Mouse (Mus musculus) heart, embryonic 16.5 days (tissue): ENCODE measurements around the gene Zxdc. TPM values are rescaled to one million over a fixed set of nuclear protein-coding genes. Genes with fewer than 3 reads are reported as not detected.
A peak's percentile ranks its signal among the peaks of the same experiment; 100 is the strongest.

Experiments used
- ATAC-seq: fragments of 200-750 bp; cut with Nextera tagmentation; replicated peaks from 2 replicates; pipeline ENCODE4 v1.8.0; 2017; ENCODE audit warnings: moderate number of reproducible peaks; ENCODE audit not compliant: insufficient read depth, low FRiP score; ENCODE audit errors: extremely low read depth
- H3K27ac ChIP-seq: fragments of 300-500 bp; sonication (generic); 2 replicates; pipeline ENCODE4 v1.5.1; 2014; ENCODE audit warnings: mild to moderate bottlenecking, low read length, control low read depth, moderate library complexity
- H3K27me3 ChIP-seq: fragments of 300-500 bp; sonication (generic); 2 replicates; pipeline ENCODE4 v1.6.1; 2014; ENCODE audit warnings: low read length, mixed read lengths; ENCODE audit not compliant: control insufficient read depth, insufficient read depth
- H3K36me3 ChIP-seq: fragments of 300-500 bp; sonication (generic); 2 replicates; pipeline ENCODE4 v1.6.1; 2014; ENCODE audit not compliant: control insufficient read depth, insufficient read depth
- H3K4me1 ChIP-seq: fragments of 300-500 bp; sonication (generic); 2 replicates; pipeline ENCODE4 v1.6.1; 2014; ENCODE audit warnings: low read length, mixed read lengths; ENCODE audit not compliant: control insufficient read depth, insufficient read depth
- H3K4me2 ChIP-seq: fragments of 300-500 bp; sonication (generic); 2 replicates; pipeline ENCODE4 v1.6.1; 2014; ENCODE audit warnings: low read depth, mild to moderate bottlenecking, control low read depth, low read length
- H3K4me3 ChIP-seq: fragments of 300-500 bp; sonication (generic); 2 replicates; pipeline ENCODE4 v1.5.1; 2014; ENCODE audit warnings: mild to moderate bottlenecking, control low read depth, low read length
- H3K9ac ChIP-seq: fragments of 300-500 bp; sonication (generic); 2 replicates; pipeline ENCODE4 v1.6.1; 2014; ENCODE audit warnings: low read length, control low read depth
- H3K9me3 ChIP-seq: fragments of 300-500 bp; sonication (generic); replicated peaks from 2 replicates; pipeline ENCODE4 v1.6.1; 2016; ENCODE audit warnings: low read length; ENCODE audit not compliant: control insufficient read depth
- WGBS: fragments of 180-500 bp; shearing (Covaris S2); extraction: QIAGEN DNeasy Blood & Tissue Kit; methylation state at CpG from one replicate; pipeline ENCODE4 v1.1.7; 2014; 5-methylcytosine and 5-hydroxymethylcytosine counted together
- polyA plus RNA-seq: library from polyadenylated mRNA; unstranded; fragments of >200 nt; fragmentation: Nextera tagmentation; extraction: Ambion mirVana; gene quantifications from 2 replicates; pipeline ENCODE4 v1.2.1, GENCODE M21; 2015

Gene Zxdc
- polyA plus RNA-seq, 1 experiment from 2014 or later = 6.3 TPM

DNA sequence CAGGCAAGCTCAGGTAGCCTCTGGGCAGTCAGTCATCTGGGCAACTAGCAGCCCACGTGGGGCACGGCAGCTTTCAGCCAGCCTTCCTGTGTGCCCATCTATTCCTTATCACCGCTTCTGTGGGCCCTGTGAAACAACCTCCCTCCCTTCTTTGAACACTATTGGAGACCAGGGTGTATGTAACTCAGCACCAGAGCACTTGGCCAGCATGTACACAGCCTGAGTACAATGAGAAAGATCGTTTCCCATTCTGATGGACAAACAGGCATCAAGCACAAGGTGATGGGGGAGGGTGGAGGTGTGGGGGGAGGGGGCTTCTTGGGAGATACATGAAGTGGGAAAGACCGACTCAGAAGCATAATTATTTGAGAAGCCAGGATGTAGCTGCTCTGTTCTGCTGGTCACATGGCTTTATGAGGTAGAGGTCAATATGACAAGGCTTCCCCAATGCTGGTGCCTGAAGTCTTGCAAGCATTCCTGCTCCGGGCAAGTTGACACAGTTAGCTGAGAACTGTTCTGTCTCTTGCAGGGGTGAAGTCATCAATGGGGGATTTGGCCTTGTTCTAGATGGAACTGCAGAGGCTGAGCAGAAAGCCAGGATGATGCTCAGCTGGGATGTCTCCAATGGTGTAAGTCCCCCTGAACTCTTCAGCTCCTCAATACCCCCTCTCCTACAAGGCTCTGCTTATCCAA, 8.2 kb upstream of the Zxdc start:
- WGBS = 74% methylated on average over 6 of the region's 6 CpGs
- peaks cover 16% of the 10 kb centered on the region for H3K4me1 ChIP-seq
- H3K36me3 ChIP-seq = no peaks in the 10 kb centered on the region
- H3K9me3 ChIP-seq = no peaks in the 10 kb centered on the region
- no peak for ATAC-seq
- H3K27ac ChIP-seq = no peak overlapping the region
- no peak overlapping the region for H3K4me3 ChIP-seq
- no peaks in the 10 kb centered on the region for H3K27me3 ChIP-seq
- no peak overlapping the region for H3K9ac ChIP-seq
- no peak overlapping the region for H3K4me2 ChIP-seq

DNA sequence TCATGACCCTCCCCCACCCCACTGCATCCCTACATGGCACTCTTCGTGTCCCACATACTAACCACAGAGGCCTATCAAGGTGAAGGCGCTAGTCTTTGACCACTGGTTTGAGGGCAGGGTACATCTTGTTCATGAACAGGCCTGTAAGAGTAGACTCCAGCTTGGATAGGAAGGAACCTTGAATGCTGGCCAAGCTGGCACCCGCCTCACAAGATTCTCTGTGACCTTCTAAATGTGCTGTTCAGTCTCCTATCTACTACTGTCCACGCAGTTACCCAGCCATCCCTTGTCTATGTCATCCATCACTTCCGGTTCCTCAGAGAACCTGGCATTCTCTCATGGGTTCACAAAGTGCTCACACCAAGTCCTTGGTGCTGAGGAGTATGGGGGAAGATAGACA, 6.0 kb upstream of the Zxdc start:
- Histone ChIP-seq H3K36me3 (no peaks in the 10 kb centered on the region), H3K4me3 (no peak overlapping the region), H3K9ac (no peak overlapping the region), H3K27ac (no peak overlapping the region), H3K4me2 (no peak overlapping the region), H3K27me3 (no peaks in the 10 kb centered on the region), H3K9me3 (no peaks in the 10 kb centered on the region), H3K4me1 (peaks cover 12% of the 10 kb centered on the region)
- WGBS = 77% methylated on average over 5 of the region's 5 CpGs
- no peak for ATAC-seq

DNA sequence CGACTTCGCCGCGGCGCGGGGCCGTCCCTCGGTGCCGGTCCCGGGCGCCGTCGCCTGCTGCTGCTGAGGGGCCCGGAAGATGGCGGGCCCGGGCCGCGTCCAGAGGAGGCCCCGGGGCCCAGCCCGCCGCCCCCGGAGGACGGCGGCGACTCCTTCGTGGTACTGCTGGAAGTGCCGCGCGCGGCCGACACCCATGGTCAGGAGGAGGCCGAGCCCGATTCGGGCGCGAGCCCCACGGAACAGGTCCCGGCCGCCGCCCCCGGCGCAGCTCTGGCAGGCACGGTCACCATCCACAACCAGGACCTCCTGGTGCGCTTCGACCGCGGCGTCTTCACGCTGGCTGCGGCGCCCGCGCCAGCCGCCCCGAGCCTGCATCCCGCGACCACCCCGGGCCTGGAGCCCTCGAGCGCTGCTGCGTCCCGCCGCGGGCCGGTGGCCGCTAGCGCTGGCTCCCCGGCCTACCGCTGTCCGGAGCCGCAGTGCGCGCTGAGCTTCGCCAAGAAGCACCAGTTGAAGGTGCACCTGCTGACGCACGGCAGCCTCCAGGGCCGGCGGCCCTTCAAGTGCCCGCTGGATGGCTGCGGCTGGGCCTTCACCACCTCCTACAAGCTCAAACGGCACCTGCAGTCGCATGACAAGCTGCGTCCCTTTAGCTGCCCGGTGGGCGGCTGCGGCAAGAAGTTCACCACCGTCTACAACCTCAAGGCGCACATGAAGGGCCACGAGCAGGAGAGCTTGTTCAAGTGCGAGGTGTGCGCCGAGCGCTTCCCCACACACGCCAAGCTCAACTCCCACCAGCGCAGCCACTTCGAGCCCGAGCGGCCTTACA, 647 bp downstream of the Zxdc start:
- Histone ChIP-seq H3K27ac (peak overlapping the region; percentile 79), H3K4me2 (peak overlapping the region; percentile 89), H3K36me3 (peaks cover 18% of the 10 kb centered on the region), H3K4me3 (peak overlapping the region; percentile 74), H3K27me3 (no peaks in the 10 kb centered on the region), H3K9me3 (no peaks in the 10 kb centered on the region), H3K9ac (peak overlapping the region; percentile 88), H3K4me1 (peaks cover 27% of the 10 kb centered on the region)
- WGBS = under 1% methylated on average over 91 of the region's 98 CpGs
- ATAC-seq = peak; percentile 74

DNA sequence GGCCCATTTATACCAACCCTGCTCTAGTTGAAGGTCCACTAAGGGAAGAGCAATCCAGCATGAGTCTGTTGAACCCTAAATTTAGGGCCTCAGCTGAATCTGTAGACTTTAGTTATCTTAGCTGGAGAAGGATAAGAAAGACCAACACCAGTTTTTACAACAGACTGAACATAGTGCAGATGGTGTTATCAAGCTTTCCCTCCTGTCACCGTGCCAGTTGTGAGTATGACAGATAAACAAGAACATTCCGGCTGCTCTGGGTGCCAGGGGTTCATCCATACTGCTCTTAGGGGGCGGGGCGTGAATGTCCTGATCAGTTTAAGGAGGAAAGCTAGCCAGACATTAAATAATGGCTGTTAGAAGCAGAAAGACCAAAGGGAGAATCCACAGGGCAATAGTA, 5.4 kb downstream of the Zxdc start:
- Histone ChIP-seq H3K27ac (no peak overlapping the region), H3K9ac (no peak overlapping the region), H3K4me1 (peaks cover 24% of the 10 kb centered on the region), H3K4me3 (no peak overlapping the region), H3K27me3 (no peaks in the 10 kb centered on the region), H3K9me3 (no peaks in the 10 kb centered on the region), H3K36me3 (peaks cover 46% of the 10 kb centered on the region), H3K4me2 (no peak overlapping the region)
- no peak for ATAC-seq
- whole genome bisulfite sequencing = 51% methylated on average over 4 of the region's 4 CpGs

DNA sequence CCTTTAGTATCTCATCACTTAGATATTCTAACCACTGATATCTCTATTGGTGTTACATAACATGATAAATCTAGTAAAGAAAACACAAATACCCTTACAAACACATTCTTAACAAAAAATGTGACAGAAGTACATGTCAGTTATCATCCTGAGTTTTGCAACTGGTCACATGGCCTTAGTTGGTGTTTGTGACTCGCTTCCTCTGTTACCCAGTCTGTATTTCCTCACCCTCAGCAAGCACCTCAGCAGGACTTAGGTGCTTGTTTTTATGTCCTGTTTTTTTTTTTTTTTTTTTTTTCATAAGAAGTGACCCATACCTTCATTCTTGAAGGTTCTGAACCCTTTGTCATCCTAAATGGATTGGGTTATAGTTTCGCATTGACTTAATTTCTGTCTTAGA, 8.4 kb downstream of the Zxdc start:
- H3K4me2 ChIP-seq = no peak overlapping the region
- no peaks in the 10 kb centered on the region for H3K27me3 ChIP-seq
- 95% methylated on average over 2 of the region's 2 CpGs for WGBS
- H3K9ac ChIP-seq = no peak overlapping the region
- peaks cover 68% of the 10 kb centered on the region for H3K36me3 ChIP-seq
- H3K4me3 ChIP-seq = no peak overlapping the region
- no peaks in the 10 kb centered on the region for H3K9me3 ChIP-seq
- no peak overlapping the region for H3K27ac ChIP-seq
- ATAC-seq = no peak
- peaks cover 6% of the 10 kb centered on the region; the same call in 1 of the 2 replicates for H3K4me1 ChIP-seq

DNA sequence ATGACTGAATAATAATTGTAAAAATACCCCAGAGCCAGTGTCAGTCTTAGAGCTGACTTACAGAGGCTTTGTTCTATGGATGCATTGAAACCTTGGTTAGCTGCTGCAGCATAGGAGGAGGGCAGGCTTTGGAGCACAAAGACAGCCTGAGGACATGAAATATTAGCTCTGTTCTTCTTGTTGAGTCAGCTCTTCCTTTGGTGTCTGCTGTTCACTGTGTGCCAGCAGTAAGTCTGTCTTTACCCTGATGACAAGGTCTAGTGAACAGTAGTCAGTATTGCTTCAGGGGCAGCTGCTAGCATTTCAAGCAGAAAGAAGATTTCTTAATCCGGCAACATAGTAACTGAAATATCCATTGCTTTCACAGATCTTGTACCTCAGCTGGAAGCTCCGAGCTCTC, 12.2 kb downstream of the Zxdc start:
- Histone ChIP-seq H3K36me3 (peaks cover 67% of the 10 kb centered on the region), H3K9me3 (no peaks in the 10 kb centered on the region), H3K4me1 (no peaks in the 10 kb centered on the region), H3K4me3 (no peak overlapping the region), H3K27me3 (no peaks in the 10 kb centered on the region), H3K4me2 (no peak overlapping the region), H3K27ac (no peak overlapping the region), H3K9ac (no peak overlapping the region)
- no peak for ATAC-seq
- WGBS = 90% methylated on average over 2 of the region's 2 CpGs

DNA sequence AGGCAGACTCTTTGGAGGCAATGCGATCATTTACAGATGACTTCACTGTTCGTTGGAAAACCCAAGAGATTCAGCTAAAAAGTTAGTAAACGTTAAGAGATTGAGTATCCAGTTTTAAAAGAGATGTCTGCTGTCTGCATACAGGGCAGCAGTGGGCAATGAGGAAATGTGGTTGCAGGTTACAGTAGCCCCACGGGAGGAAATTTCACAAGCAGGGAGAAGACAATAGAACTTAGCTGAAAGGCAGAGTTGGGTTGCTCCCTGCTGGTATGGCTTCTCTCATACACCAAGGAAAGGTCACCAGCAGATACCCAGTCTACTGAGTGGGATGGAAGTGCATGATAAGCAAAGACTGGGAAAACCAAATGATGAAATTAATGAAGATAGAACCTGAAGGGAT, 21.3 kb downstream of the Zxdc start:
- H3K9me3 ChIP-seq = no peaks in the 10 kb centered on the region
- ATAC-seq = no peak
- H3K27ac ChIP-seq = no peak overlapping the region
- 81% methylated on average over 4 of the region's 4 CpGs for WGBS
- H3K9ac ChIP-seq = no peak overlapping the region
- H3K4me3 ChIP-seq = no peak overlapping the region
- H3K4me2 ChIP-seq = no peak overlapping the region
- peaks cover 43% of the 10 kb centered on the region for H3K36me3 ChIP-seq
- no peaks in the 10 kb centered on the region for H3K4me1 ChIP-seq
- H3K27me3 ChIP-seq = no peaks in the 10 kb centered on the region

DNA sequence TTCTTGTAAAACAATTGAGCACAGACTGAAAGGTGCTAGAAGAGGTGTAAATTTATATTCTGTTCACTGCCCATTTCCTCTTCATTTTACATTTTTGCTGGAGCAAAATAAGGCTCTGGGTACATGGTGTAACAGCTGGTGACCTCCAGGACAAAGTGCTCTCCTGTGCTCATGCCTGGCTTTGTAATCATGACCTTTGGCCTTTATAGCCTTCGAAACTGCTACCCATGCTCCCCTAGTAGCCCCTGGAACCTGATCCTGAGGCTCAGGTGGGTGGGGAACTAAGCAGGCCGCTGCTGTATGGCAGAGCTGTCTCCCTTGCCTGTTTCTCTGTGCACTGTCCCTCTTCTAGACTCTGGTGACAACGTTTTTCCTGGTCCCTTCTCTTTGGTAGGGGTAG, 24.7 kb downstream of the Zxdc start:
- H3K9ac ChIP-seq = no peak overlapping the region
- no peak overlapping the region for H3K4me2 ChIP-seq
- no peaks in the 10 kb centered on the region for H3K27me3 ChIP-seq
- ATAC-seq = no peak
- peaks cover 25% of the 10 kb centered on the region for H3K36me3 ChIP-seq
- H3K4me1 ChIP-seq = peaks cover 5% of the 10 kb centered on the region; the same call in 1 of the 2 replicates
- no peak overlapping the region for H3K27ac ChIP-seq
- WGBS = 67% methylated on average over 3 of the region's 3 CpGs
- H3K9me3 ChIP-seq = no peaks in the 10 kb centered on the region
- no peak overlapping the region for H3K4me3 ChIP-seq

DNA sequence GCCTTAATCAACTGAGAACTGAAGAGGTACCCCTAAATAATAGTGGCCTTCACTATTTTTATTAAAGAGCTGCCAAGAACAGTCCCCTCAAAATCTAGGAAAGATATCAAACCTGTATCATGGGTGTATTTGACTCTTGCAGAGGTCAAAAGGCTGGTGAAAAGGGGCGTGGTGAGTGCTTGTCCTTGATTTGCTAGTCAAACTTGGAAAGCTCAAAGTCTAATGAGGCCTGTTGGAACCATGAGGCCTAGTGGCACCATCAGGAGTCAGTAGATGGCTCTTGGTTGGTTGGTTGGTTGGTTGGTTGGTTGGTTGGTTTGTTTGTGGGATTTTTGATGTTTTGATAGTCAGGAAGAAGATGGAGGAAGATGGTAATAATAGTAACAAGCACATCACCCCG, 26.5 kb downstream of the Zxdc start:
- 87% methylated on average over 2 of the region's 2 CpGs for WGBS
- no peaks in the 10 kb centered on the region for H3K9me3 ChIP-seq
- H3K4me1 ChIP-seq = peaks cover 5% of the 10 kb centered on the region; the same call in 1 of the 2 replicates
- no peaks in the 10 kb centered on the region for H3K27me3 ChIP-seq
- H3K27ac ChIP-seq = no peak overlapping the region
- H3K4me3 ChIP-seq = no peak overlapping the region
- H3K36me3 ChIP-seq = peaks cover 29% of the 10 kb centered on the region
- no peak for ATAC-seq
- H3K4me2 ChIP-seq = no peak overlapping the region
- no peak overlapping the region for H3K9ac ChIP-seq
